Comparison of ENCODE assay signal across 8 mouse cellular contexts in the genomic region with DNA sequence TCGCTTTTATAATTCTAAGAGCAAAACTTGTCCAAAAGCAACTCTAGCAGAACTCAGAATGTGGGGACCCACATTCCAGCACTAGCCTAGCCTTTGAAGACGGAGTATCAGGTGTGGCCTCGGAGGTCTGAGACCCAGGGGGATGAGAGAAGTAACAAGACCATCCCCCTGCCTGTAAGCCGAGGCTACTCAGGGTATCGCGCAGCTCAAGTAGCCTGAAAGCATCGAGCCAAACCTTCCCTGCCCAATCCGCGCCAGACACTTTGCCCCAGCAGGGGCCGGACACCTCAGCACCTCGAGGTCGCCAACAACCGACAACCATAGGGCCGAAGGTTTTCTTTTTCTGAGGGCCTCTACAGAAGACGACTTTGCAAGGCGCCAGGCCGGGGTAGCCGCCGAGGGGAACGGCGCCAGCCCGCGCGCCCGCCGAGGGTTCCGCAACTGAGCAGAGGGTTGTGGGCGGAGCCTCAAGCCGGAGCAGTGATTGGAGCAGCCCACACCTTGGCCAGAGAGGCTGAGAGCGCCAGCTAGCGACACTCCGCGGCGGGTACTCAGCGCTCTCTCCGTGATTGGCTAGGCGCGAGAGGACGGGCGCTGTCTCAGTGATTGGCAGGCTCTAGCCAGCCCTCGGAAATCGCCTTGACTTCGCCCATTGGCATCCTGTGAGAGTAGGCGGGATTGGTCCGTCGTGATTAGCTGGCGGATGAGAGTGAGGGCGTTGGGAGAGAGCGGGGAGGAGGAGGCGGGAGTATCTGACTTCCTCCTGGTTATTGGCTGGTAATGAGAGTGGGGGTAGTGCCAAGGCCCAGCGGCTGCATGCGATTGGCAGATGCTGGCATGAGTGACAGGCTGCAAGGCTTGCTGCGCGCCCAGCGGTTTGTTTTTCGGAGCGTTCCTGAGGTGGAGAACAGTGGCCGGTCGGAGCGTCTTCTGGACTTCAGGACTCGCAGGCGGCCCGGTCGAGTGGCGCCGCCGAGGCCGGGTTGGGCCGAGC. TPM values are rescaled to one million over a fixed set of nuclear protein-coding genes. Genes with fewer than 3 reads are reported as not detected.
DNase-seq lines count a peak whose midpoint lies in the region; ATAC-seq and TF ChIP-seq lines count a peak whose summit lies in the region.

TSS of gene Map3k3 (plus strand) at position 906 of the 994 bp plus-strand sequence.

- no peaks in the 10 kb centered on the region for H3K9me3 ChIP-seq in embryonic facial prominence, embryonic 13.5 days
- no peaks in the 10 kb centered on the region for H3K9me3 ChIP-seq in limb, embryonic 12.5 days
- H3K9me3 ChIP-seq in midbrain, embryonic 15.5 days: no peaks in the 10 kb centered on the region

- H3K4me3 ChIP-seq in embryonic facial prominence, embryonic 13.5 days: peak within 1 kb of the TSS; percentile 94
- peak within 1 kb of the TSS; percentile 95 for H3K4me3 ChIP-seq in kidney, adult 2 months (ENCODE audit: insufficient read depth, low read depth, low read length)
- H3K4me3 ChIP-seq in limb, embryonic 12.5 days (replicated peaks): peak within 1 kb of the TSS; percentile 98
- H3K4me3 ChIP-seq in midbrain, embryonic 15.5 days: peak within 1 kb of the TSS; percentile 64
- H3K4me3 ChIP-seq in spleen, adult 2 months (ENCODE audit: extremely low read depth, insufficient read depth, insufficient read length): peak within 1 kb of the TSS; percentile 86

- peak; percentile 89 for TF ChIP-seq POLR2A in kidney, adult 2 months (IDR thresholded peaks at IDR 0.05; ENCODE audit: low read depth, low read length)
- peak; percentile 92 for TF ChIP-seq POLR2A in spleen, adult 2 months (IDR thresholded peaks at IDR 0.05; ENCODE audit: low read depth, low read length)

- H3K4me2 ChIP-seq in embryonic facial prominence, embryonic 13.5 days: peak within 1 kb of the TSS; percentile 74
- peak within 1 kb of the TSS; percentile 64 for H3K4me2 ChIP-seq in limb, embryonic 12.5 days
- H3K4me2 ChIP-seq in midbrain, embryonic 15.5 days: peak within 1 kb of the TSS; percentile 87

- ATAC-seq in embryonic facial prominence, embryonic 13.5 days (ENCODE audit: insufficient number of reproducible peaks, insufficient read depth, low FRiP score, low TSS enrichment, low read depth): peak; percentile 99
- peak; percentile 100 for ATAC-seq in limb, embryonic 12.5 days (ENCODE audit: insufficient number of reproducible peaks, insufficient read depth, low FRiP score, low TSS enrichment, low read depth)
- peak; percentile 99 for ATAC-seq in midbrain, embryonic 15.5 days (replicated peaks)

- peak within 1 kb of the TSS; percentile 94 for H3K9ac ChIP-seq in embryonic facial prominence, embryonic 13.5 days
- H3K9ac ChIP-seq in limb, embryonic 12.5 days (replicated peaks): peak within 1 kb of the TSS; percentile 92
- peak within 1 kb of the TSS; percentile 73 for H3K9ac ChIP-seq in midbrain, embryonic 15.5 days

- peak within 1 kb of the TSS; percentile 99 for H3K27ac ChIP-seq in embryonic facial prominence, embryonic 13.5 days
- H3K27ac ChIP-seq in kidney, adult 2 months (ENCODE audit: insufficient read depth, low read depth, low read length): peak within 1 kb of the TSS; percentile 95
- peak within 1 kb of the TSS; percentile 99 for H3K27ac ChIP-seq in limb, embryonic 12.5 days
- peak within 1 kb of the TSS; percentile 96 for H3K27ac ChIP-seq in midbrain, embryonic 15.5 days
- peak within 1 kb of the TSS; percentile 93 for H3K27ac ChIP-seq in spleen, adult 2 months (ENCODE audit: insufficient read depth, low read length)

- peak; percentile 99 for DNase-seq in 3134 (ENCODE audit: extremely low read depth, insufficient read length, low spot score)
- peak; percentile 99 for DNase-seq in adrenal gland, postnatal 36 days
- DNase-seq in heart, adult 18-20 months: peak; percentile 98 to 100
- peak; percentile 100 for DNase-seq in kidney, adult 2 months
- peak; percentile 99 for DNase-seq in spleen, adult 2 months (ENCODE audit: low read depth in 1 of 2, low spot score in 2 of 2)

- under 1% methylated on average over 69 of the region's 69 CpGs for WGBS in embryonic facial prominence, embryonic 13.5 days
- under 1% methylated on average over 69 of the region's 69 CpGs for WGBS in kidney, adult 2 months
- WGBS in limb, embryonic 12.5 days: 1% methylated on average over 69 of the region's 69 CpGs
- under 1% methylated on average over 69 of the region's 69 CpGs for WGBS in midbrain, embryonic 15.5 days
- under 1% methylated on average over 69 of the region's 69 CpGs for WGBS in spleen, adult 2 months

- no peaks in the 10 kb centered on the region for H3K27me3 ChIP-seq in embryonic facial prominence, embryonic 13.5 days
- H3K27me3 ChIP-seq in kidney, adult 2 months (replicated peaks; ENCODE audit: control insufficient read depth, insufficient read depth, low read length): no peaks in the 10 kb centered on the region
- H3K27me3 ChIP-seq in limb, embryonic 12.5 days: no peaks in the 10 kb centered on the region
- no peaks in the 10 kb centered on the region for H3K27me3 ChIP-seq in midbrain, embryonic 15.5 days (replicated peaks)
- H3K27me3 ChIP-seq in spleen, adult 2 months (ENCODE audit: control insufficient read depth, insufficient read depth, low read length): no peaks in the 10 kb centered on the region

- H3K36me3 ChIP-seq in embryonic facial prominence, embryonic 13.5 days: no peaks in the 10 kb centered on the region
- H3K36me3 ChIP-seq in kidney, adult 2 months (ENCODE audit: control insufficient read depth, insufficient read depth, low read length): no peaks in the 10 kb centered on the region
- no peaks in the 10 kb centered on the region for H3K36me3 ChIP-seq in limb, embryonic 12.5 days
- H3K36me3 ChIP-seq in midbrain, embryonic 15.5 days (replicated peaks): no peaks in the 10 kb centered on the region
- H3K36me3 ChIP-seq in spleen, adult 2 months (ENCODE audit: control insufficient read depth, insufficient read depth, low read length): no peaks in the 10 kb centered on the region

- peak; percentile 14; the same call in 1 of the 2 replicates for TF ChIP-seq CTCF in kidney, adult 2 months (conservative IDR thresholded peaks at IDR 0.05; ENCODE audit: insufficient read depth, insufficient read length, low read depth, low read length)
- TF ChIP-seq CTCF in spleen, adult 2 months (IDR thresholded peaks at IDR 0.05; ENCODE audit: extremely low read depth, insufficient read depth, insufficient read length, insufficient replicate concordance): no peak

- H3K4me1 ChIP-seq in embryonic facial prominence, embryonic 13.5 days: peaks cover 16% of the 10 kb centered on the region
- no peaks in the 10 kb centered on the region; the same call in 1 of the 2 replicates for H3K4me1 ChIP-seq in kidney, adult 2 months (ENCODE audit: control insufficient read depth, insufficient read depth, low read length)
- peaks cover 16% of the 10 kb centered on the region for H3K4me1 ChIP-seq in limb, embryonic 12.5 days (replicated peaks)
- peaks cover 19% of the 10 kb centered on the region for H3K4me1 ChIP-seq in midbrain, embryonic 15.5 days
- no peaks in the 10 kb centered on the region; the same call in 1 of the 2 replicates for H3K4me1 ChIP-seq in spleen, adult 2 months (ENCODE audit: control insufficient read depth, insufficient read depth, insufficient read length)

RNA-seq across cellular contexts. Expression of gene Map3k3, which starts in this region (rescaled TPM):
- 10 to 100 TPM; 40.5 to 40.8 TPM for total RNA-seq in adrenal gland, postnatal 36 days (2021)
- 25.1 and 25.6 TPM in 2 replicates for polyA plus RNA-seq in embryonic facial prominence, embryonic 13.5 days (2015; fragmentation: Nextera tagmentation; extraction: Ambion mirVana)
- total RNA-seq in heart, adult 18-20 months (2021): 10 to 100 TPM; 35.0 to 37.3 TPM
- 27.8 and 31.6 TPM in 2 replicates for polyA plus RNA-seq in kidney, adult 2 months (2012; rRNA removed)
- polyA plus RNA-seq in limb, embryonic 12.5 days (2016; fragmentation: Nextera tagmentation; extraction: Ambion mirVana): 27.3 and 35.1 TPM in 2 replicates
- 13.7 and 14.9 TPM in 2 replicates for polyA plus RNA-seq in midbrain, embryonic 15.5 days (2015; fragmentation: Nextera tagmentation; extraction: Ambion mirVana)
- 34.1 and 37.1 TPM in 2 replicates for polyA plus RNA-seq in spleen, adult 2 months (2012; rRNA removed)

Comparison
In these comparisons a context has a peak if more than half of its experiments do, and no peak if none do; other contexts are left out.
1. Peak in every context shown above with its lines: DNase-seq, ATAC-seq, H3K4me3 ChIP-seq and H3K27ac ChIP-seq.